Mouse (Mus musculus): ENCODE results near the gene Prr29.
A peak's percentile ranks its signal among the peaks of the same experiment; 100 is the strongest.
"Not testable (repeated sequence)": the region's sequence is repeated elsewhere in the genome, so short reads cannot be mapped to it uniquely, and the experiment has no call there.

Gene Prr29

DNA sequence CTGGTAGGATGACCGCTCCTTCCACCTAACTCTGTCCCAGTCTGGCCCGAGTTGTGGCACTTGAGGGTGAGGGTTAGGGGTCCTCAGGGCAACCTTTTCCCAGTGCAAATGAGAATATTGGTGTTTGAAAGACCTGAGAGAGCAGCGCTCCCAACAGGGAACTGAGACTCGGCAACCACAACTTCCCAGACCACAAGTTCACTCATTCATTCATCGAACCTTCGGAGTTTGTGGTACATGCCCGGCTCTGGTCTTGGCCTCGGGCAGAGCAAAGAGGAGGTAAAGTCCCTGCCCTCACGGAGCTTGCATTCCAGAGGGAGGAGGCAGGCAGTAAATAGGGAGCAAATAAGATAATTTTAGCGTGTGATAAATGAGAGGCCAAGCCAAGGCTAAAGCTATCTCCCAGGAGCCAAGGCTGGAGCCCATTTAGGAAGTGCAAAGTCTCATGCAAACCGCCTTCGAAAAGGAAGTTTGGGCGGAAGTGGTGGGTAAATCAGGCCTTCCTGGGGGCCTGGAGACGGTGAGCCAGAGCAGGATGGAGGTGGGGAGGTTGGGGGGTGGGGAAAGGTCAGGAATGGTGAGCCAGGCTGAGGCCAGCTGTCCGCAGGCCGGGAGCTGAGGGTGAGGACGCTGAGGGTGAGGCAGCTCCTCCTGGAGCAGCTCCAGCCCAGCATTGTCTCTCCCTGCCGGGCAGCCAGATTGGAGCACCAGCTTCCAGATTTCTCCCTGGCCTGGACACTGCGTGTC lies 9.7 kb upstream of the Prr29 start:
- no peak for DNase-seq (ENCODE audit: low spot score)

DNA sequence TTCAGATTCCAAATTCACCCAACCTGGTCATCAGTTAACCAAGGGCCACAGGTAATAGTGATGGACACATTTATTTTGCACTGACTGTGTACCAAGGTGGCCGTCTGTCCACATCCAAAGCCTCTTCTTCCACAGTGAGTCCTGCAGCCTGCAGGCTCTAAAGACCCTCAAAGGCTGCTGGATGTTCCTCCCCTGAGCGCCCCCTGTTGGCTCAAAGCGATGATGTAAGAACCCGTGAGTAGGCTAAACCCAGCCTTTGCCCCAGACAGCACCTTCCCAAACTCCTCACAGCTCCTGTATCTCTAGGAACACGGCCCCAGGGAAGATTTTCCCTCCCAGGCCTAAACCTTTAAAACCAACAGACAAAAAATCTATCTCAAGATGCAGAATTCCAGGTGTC lies 5.9 kb upstream of the Prr29 start:
- DNase-seq (ENCODE audit: low spot score): no peak

DNA sequence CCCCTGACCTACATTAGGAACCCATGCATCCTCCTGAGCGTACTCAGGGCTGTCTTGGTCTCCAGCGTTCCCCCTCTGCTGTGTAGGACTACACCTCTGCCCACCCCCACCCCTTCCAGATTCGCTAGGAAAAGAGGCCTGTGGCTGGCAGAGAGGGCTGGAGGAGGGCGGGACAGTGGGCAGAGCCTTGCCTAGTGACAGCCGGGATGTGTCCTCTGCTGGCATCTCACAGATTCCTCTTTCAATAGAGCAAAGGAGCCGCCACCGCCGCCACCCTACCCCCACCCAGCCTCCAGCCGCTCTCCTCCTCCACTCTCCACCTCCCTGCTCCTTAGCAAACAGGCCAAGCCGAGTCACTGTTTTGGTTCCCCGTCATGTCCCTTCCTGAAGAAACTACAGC lies 560 bp upstream of the Prr29 start:
- no peak for DNase-seq (ENCODE audit: low spot score)

- DNase-seq (ENCODE audit: low spot score): peak; percentile 79
Measured at GRCm38 (mm10) chr11:106366316-106366715, 1.0 kb downstream of the Prr29 start.

DNA sequence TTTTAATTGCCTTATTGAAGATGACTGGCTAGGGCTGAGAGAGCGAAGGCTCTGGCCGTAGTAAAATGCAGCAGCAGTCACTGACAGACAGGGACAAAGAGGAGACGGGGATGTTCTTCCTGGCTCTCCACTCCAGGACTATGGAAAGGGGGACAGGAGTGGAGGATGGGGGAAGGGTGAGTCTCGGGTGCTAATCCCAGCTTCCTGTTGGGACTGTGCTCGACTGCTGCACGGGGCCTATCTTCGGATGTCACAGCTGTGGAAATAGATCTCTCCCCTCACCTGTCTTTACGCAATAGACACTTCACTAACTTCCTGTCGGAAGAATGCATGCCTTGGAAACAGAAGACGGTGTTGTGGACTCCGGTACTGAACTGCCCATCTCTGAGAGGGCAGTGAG lies 8.7 kb downstream of the Prr29 start:
- DNase-seq (ENCODE audit: low spot score): no peak

DNA sequence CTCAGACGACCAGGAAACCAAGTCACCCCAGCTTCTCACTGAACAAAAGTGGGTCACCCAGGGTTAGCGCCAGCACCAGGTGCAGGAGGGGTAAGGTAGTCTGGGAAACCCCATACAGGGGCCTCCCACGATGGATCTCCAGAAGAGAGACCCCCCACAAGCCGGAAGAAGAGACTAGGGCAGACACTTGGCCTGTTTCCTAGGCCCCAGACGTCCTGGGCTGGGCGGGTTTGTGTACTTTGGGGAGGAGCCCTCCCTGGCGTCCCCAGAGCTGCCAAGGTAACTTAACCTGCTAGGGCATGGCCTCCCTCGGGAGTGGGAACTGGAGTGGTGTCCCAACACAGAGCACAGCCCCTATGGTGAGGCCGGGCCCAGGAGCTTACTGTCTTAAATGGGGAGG lies 9.3 kb downstream of the Prr29 start:
- no peak for DNase-seq (ENCODE audit: low spot score)

DNA sequence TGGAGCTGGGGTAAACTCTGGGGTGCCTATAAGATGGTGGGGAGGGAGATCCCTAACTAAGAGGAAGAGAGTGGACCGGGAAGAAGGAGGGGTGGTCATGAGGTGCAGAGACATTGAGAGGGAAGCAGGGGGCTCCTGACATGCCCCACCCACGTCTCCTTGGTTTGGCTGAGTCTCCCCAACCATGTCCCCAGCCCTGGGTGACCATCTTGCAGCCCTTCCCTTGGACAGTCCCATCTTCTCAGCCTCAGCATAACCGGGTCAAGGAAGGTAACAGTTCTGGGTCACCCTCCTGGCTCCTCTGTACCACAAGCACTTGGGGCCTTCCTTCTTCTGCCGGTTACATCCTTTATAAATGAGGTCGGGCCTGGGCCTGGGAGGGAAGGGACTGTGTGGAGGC lies 9.7 kb downstream of the Prr29 start:
- DNase-seq (ENCODE audit: low spot score): no peak

GRCm38 (mm10) chr11:106381011-106381410 lies 15.7 kb downstream of the Prr29 start:
- peak; percentile 73 for DNase-seq (ENCODE audit: low spot score)

DNA sequence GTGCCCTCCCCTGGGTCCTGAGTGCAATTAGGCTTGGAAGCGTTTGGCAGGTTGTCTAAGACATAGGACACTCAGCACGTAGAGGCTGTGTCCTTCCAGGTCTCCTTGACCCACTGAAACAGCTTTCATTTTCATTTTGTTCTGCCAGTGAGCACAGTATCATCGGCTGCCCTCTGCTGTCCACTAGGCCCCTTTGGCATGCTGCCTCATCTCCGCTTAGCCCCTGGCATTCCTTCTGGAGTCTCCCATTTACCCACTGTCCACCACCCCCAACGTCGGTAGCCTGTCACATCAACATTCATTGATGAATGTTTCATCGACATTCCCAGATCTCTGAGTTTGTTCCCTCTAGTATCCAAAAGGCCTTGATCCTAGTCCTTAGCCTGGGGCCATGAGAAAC lies 16.6 kb downstream of the Prr29 start:
- peak; percentile 83 for DNase-seq (ENCODE audit: low spot score)

GRCm38 (mm10) chr11:106382424-106382823 lies 17.2 kb downstream of the Prr29 start:
- DNase-seq (ENCODE audit: low spot score): peak; percentile 54

- DNase-seq (ENCODE audit: low spot score): no peak
Measured at GRCm38 (mm10) chr11:106383051-106383790, 17.9 kb downstream of the Prr29 start.

- no peak for DNase-seq (ENCODE audit: low spot score)
Measured at GRCm38 (mm10) chr11:106386409-106386808, 21.1 kb downstream of the Prr29 start.

- DNase-seq (ENCODE audit: low spot score): no peak
Measured at GRCm38 (mm10) chr11:106387020-106387419, 21.7 kb downstream of the Prr29 start.

DNA sequence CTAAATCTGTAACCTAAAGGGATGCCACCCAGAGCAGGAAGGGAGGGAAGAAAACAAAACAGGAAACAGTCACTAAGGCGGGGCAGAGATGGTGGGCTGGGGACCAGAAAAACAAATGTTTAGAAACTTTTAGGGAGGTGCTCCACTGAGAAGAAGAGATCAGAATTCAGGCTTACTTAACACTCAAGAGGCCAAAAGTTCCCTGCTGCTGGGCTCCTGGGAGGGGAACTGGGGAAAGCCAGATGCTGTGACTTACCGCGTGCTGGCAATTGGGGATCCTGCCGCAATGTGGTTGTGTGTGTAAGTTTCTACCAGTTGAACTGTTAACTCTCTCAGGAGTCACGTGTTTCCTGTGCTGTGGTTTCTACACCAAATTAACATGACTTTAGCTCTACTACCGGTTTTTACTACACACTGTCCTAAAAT lies 22.5 kb downstream of the Prr29 start, which contains the start of gene Icam2:
Gene Icam2, minus strand, starts transcription at position 285 of the 426 bp plus-strand sequence.
- DNase-seq (ENCODE audit: low spot score): no peak

- DNase-seq (ENCODE audit: low spot score): peak; percentile 61
Measured at GRCm38 (mm10) chr11:106389611-106390010, 24.3 kb downstream of the Prr29 start.

- no peak for DNase-seq (ENCODE audit: low spot score)
Measured at GRCm38 (mm10) chr11:106390757-106391156, 25.5 kb downstream of the Prr29 start.

DNA sequence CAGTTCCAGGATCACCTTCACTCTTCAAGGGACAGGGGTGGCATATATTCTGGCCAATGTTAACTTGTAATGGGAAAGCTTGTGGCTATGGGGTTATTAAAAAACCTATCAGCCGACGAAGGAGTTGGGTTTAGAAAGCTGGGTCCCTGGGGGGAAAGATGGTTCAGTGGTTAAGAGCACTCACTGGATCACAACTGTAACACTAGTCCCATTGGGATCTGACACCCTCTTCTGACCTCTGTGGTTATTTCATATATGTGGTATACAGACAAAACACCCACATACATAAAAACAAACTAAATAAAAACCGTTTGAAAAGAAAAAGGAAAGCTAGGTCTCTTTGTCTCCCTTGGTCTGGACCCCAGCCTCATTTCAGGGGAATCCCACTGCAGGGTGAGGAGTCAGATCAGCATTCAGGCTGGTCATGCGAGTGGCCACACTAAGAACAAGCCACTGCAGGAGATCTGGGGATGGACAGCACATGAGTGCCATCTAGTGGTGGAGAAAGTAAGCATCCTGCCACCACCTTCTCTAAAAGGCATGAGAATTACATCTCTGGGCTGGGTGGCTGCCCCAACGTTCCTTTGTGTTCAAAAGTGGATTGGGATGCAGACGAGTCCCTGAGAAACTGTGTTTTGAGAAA lies 26.4 kb downstream of the Prr29 start:
- peak; percentile 78 for DNase-seq (ENCODE audit: low spot score)

DNA sequence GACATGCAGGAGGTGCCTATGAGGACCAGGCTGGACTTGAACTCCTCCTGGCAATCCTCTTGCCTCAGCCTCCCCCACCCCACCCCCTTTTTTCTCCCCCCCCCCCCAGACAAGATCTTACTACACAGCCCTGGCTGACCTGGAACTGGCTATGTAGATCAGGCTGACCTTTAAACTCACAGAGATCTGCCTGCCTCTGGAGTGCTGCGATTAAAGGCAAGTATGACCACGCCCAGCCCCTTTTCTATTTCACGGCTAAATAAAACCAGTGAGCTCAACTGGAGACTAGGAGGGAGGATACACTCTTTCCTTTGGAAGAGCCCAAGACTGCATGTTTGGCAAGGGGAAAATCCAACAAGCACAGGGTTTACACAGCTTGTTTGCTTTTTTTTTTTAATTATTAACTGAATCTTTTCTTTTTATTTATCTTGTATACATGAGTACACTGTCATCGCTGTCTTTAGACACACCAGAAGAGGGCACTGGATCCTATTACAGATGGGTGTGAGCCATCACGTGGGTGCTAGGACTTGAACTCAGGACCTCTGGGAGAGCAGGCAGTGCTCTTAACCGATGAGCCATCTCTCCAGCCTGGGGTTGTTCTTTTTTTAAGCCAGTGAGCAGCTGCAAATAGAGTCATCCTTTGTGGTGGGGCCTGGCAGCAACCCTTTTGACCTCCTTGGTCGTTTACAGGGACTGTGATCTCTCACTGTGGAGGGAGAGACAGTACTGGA lies 27.5 kb downstream of the Prr29 start:
- DNase-seq (ENCODE audit: low spot score): no peak

DNA sequence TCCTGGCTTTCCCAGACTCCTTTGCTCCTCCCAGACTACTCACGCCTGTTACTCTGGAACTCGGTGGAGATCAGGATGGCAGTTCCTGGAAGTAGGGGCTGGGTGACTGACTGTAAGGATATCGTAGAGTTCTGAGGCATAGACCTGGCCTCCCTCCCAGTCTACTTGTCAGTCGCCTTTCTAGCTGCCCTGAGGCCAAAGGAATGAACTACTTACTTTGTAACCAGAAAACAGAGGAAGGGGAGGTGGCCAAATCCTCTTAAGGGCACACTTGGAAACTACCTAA lies 28.0 kb downstream of the Prr29 start:
- no peak for DNase-seq (ENCODE audit: low spot score)

DNA sequence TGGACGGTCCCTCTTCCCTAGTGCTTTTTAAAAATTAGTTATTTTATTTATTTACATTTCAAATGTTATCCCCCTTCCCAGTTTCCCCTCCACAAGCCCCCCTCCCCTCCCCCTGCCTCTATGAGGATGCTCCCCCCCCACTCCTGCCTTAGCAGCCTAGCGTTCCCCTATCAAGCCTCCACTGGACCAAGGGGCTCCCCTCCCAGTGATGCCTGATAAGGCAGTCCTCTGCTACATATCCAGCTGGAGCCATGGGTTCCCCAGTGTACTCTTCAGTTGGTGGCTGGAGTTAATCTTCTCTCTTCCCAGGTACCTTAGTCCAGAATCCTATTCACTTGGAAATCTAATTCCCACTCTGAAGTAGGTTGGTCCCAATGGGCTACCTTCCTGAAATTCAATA lies 28.8 kb downstream of the Prr29 start:
- DNase-seq (ENCODE audit: low spot score): not testable (repeated sequence)

DNA sequence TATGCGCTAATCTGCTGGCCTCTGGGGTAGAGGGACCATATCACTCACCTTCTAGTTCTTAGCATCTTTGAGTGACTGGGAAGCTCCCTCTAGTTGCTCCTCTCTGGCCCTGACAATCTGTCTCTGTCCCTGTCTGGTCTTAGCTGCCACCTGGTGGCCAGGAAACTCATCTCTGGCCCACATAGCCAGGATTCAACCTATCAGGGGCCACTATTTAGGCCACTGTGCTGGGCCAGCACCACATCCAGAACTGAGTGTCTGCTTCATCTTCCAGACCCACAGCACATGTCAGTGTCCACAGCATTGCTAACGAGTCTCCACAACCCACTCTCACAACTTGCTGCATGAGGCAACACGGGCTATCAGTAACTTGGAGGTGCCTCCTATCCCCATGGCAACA lies 32.4 kb downstream of the Prr29 start:
- peak; percentile 46 for DNase-seq (ENCODE audit: low spot score)

- DNase-seq (ENCODE audit: low spot score): no peak
Measured at GRCm38 (mm10) chr11:106398481-106398880, 33.2 kb downstream of the Prr29 start.

GRCm38 (mm10) chr11:106410011-106410410 lies 44.7 kb downstream of the Prr29 start:
- DNase-seq (ENCODE audit: low spot score): no peak

Data from MN1 (cell line).